ENCODE assay signal across 8 mouse cellular contexts in genomic region chr12:112746808-112747605, GRCm38 (mm10). TPM values are rescaled to one million over a fixed set of nuclear protein-coding genes. Genes with fewer than 3 reads are reported as not detected.
DNase-seq lines count a peak whose midpoint lies in the region; ATAC-seq and TF ChIP-seq lines count a peak whose summit lies in the region.

No protein-coding gene starts in this region.

- no peak overlapping the region for H3K4me3 ChIP-seq in hindbrain, embryonic 12.5 days
- no peak overlapping the region for H3K4me3 ChIP-seq in liver, postnatal 0 days (ENCODE audit: low read depth, low read length)
- no peak overlapping the region for H3K4me3 ChIP-seq in neural tube, embryonic 14.5 days (ENCODE audit: low read depth, low read length)

- ATAC-seq in hindbrain, embryonic 12.5 days (ENCODE audit: low FRiP score): peak; percentile 77
- ATAC-seq in liver, postnatal 0 days: peak; percentile 17; the same call in 1 of the 2 replicates
- peak; percentile 39; the same call in 1 of the 2 replicates for ATAC-seq in neural tube, embryonic 14.5 days (ENCODE audit: low read depth)

- H3K27me3 ChIP-seq in hindbrain, embryonic 12.5 days: no peaks in the 10 kb centered on the region
- no peaks in the 10 kb centered on the region for H3K27me3 ChIP-seq in liver, postnatal 0 days (ENCODE audit: insufficient read depth, low read length)
- no peaks in the 10 kb centered on the region for H3K27me3 ChIP-seq in neural tube, embryonic 14.5 days (ENCODE audit: control insufficient read depth, insufficient read depth, low read length)

- no peaks in the 10 kb centered on the region for H3K9me3 ChIP-seq in hindbrain, embryonic 12.5 days (replicated peaks)
- no peaks in the 10 kb centered on the region for H3K9me3 ChIP-seq in liver, postnatal 0 days (ENCODE audit: low read length)
- H3K9me3 ChIP-seq in neural tube, embryonic 14.5 days (ENCODE audit: control insufficient read depth, low read length): no peaks in the 10 kb centered on the region

- TF ChIP-seq CTCF in liver, postnatal 0 days (IDR thresholded peaks at IDR 0.05; ENCODE audit: low read depth): peak; percentile 80

- peak overlapping the region; percentile 42; the same call in 1 of the 2 replicates for H3K9ac ChIP-seq in hindbrain, embryonic 12.5 days
- no peak overlapping the region for H3K9ac ChIP-seq in liver, postnatal 0 days (replicated peaks)
- peak overlapping the region; percentile 35; the same call in 1 of the 2 replicates for H3K9ac ChIP-seq in neural tube, embryonic 14.5 days (replicated peaks; ENCODE audit: low read depth, low read length)

- intact Hi-C loops in left cerebral cortex, postnatal 10 days (cut with DNase I): loop anchor here (5.0 kb wide), 1 partner anchor 95 kb away; no protein-coding TSS in a partner anchor
- intact Hi-C loops in left cerebral cortex, postnatal 36 days (cut with DNase I): loop anchor here (2.0 kb wide), 1 partner anchor 98 kb away; no protein-coding TSS in a partner anchor

- peaks cover 20% of the 10 kb centered on the region for H3K4me1 ChIP-seq in hindbrain, embryonic 12.5 days
- peaks cover 3% of the 10 kb centered on the region; the same call in 1 of the 2 replicates for H3K4me1 ChIP-seq in liver, postnatal 0 days (ENCODE audit: insufficient read depth)
- peaks cover 15% of the 10 kb centered on the region for H3K4me1 ChIP-seq in neural tube, embryonic 14.5 days (ENCODE audit: control insufficient read depth, insufficient read depth, low read length)

- TF ChIP-seq EP300 in liver, postnatal 0 days (IDR thresholded peaks at IDR 0.05; ENCODE audit: low read depth): no peak

- peak; percentile 52 to 62 for DNase-seq in left cerebral cortex, postnatal 10 days (ENCODE audit: extremely low spot score in 1 of 2, low spot score in 2 of 2)
- DNase-seq in left cerebral cortex, postnatal 36 days (ENCODE audit: low spot score in 2 of 2): no peak
- peak; percentile 36 for DNase-seq in WW6 (ENCODE audit: low read depth, low spot score)
- peak; percentile 68 for DNase-seq in fat pad, adult 2 months (ENCODE audit: extremely low read depth, low read depth, low spot score)
- DNase-seq in liver, postnatal 0 days: no peak
- no peak for DNase-seq in ovary, postnatal 36 days (ENCODE audit: low spot score)

- 15% methylated on average over 10 of the region's 10 CpGs for WGBS in hindbrain, embryonic 12.5 days
- WGBS in liver, postnatal 0 days (ENCODE audit: insufficient replicate concordance): 29% methylated on average over 10 of the region's 10 CpGs
- WGBS in neural tube, embryonic 14.5 days: 18% methylated on average over 10 of the region's 10 CpGs

- H3K4me2 ChIP-seq in hindbrain, embryonic 12.5 days (replicated peaks): peak overlapping the region; percentile 31
- H3K4me2 ChIP-seq in liver, postnatal 0 days (ENCODE audit: low read depth, low read length): no peak overlapping the region
- 0 out of 2 replicates have a peak overlapping the region, but pooled peaks have one; percentile 2 for H3K4me2 ChIP-seq in neural tube, embryonic 14.5 days (ENCODE audit: low read depth, low read length)

- peaks cover 20% of the 10 kb centered on the region for H3K36me3 ChIP-seq in hindbrain, embryonic 12.5 days
- H3K36me3 ChIP-seq in liver, postnatal 0 days (replicated peaks; ENCODE audit: insufficient read depth, low read length): no peaks in the 10 kb centered on the region
- peaks cover 15% of the 10 kb centered on the region for H3K36me3 ChIP-seq in neural tube, embryonic 14.5 days (ENCODE audit: control insufficient read depth, insufficient read depth, low read length)

- peak overlapping the region; percentile 92 for H3K27ac ChIP-seq in hindbrain, embryonic 12.5 days
- H3K27ac ChIP-seq in liver, postnatal 0 days (ENCODE audit: low read depth): no peak overlapping the region
- peak overlapping the region; percentile 87 for H3K27ac ChIP-seq in neural tube, embryonic 14.5 days (ENCODE audit: low read depth, low read length)

RNA-seq across cellular contexts. Expression of gene Pld4, which starts 13.4 kb away (rescaled TPM):
- total RNA-seq in left cerebral cortex, postnatal 10 days (2021): 10 to 100 TPM in 1 of 2 experiments, 1 to 10 TPM in 1; 10.0 to 11.9 TPM
- 10 to 100 TPM in 1 of 2 experiments, 1 to 10 TPM in 1; 9.3 to 10.3 TPM for total RNA-seq in left cerebral cortex, postnatal 36 days (2021)
- polyA plus RNA-seq in hindbrain, embryonic 12.5 days (2016; fragmentation: Nextera tagmentation; extraction: Ambion mirVana): 5.0 and 5.4 TPM in 2 replicates
- polyA plus RNA-seq in liver, postnatal 0 days (2015; fragmentation: Nextera tagmentation; extraction: Ambion mirVana): 20.9 and 22.4 TPM in 2 replicates
- polyA plus RNA-seq in neural tube, embryonic 14.5 days (2014; fragmentation: Nextera tagmentation; extraction: Ambion mirVana): 4.5 and 6.9 TPM in 2 replicates

RNA-seq across cellular contexts. Expression of gene Cep170b, which starts 26.8 kb away (rescaled TPM):
- 100 to 1,000 TPM; 222 to 234 TPM for total RNA-seq in left cerebral cortex, postnatal 10 days (2021)
- 100 to 1,000 TPM; 258 to 267 TPM for total RNA-seq in left cerebral cortex, postnatal 36 days (2021)
- 28.3 and 28.5 TPM in 2 replicates for polyA plus RNA-seq in hindbrain, embryonic 12.5 days (2016; fragmentation: Nextera tagmentation; extraction: Ambion mirVana)
- 4.0 and 4.8 TPM in 2 replicates for polyA plus RNA-seq in liver, postnatal 0 days (2015; fragmentation: Nextera tagmentation; extraction: Ambion mirVana)
- 33.2 and 36.1 TPM in 2 replicates for polyA plus RNA-seq in neural tube, embryonic 14.5 days (2014; fragmentation: Nextera tagmentation; extraction: Ambion mirVana)

RNA-seq across cellular contexts. Expression of gene Ahnak2, which starts 55.5 kb away (rescaled TPM):
- 10 to 100 TPM; 13.8 to 14.5 TPM for total RNA-seq in left cerebral cortex, postnatal 10 days (2021)
- total RNA-seq in left cerebral cortex, postnatal 36 days (2021): 1 to 10 TPM; 6.1 to 6.8 TPM
- 0.48 and 0.64 TPM in 2 replicates for polyA plus RNA-seq in hindbrain, embryonic 12.5 days (2016; fragmentation: Nextera tagmentation; extraction: Ambion mirVana)
- polyA plus RNA-seq in liver, postnatal 0 days (2015; fragmentation: Nextera tagmentation; extraction: Ambion mirVana): 0.22 and 0.36 TPM in 2 replicates
- polyA plus RNA-seq in neural tube, embryonic 14.5 days (2014; fragmentation: Nextera tagmentation; extraction: Ambion mirVana): 3.1 and 4.9 TPM in 2 replicates

Comparison
In these comparisons a context has a peak if more than half of its experiments do, and no peak if none do; other contexts are left out.
1. DNase-seq: peak in left cerebral cortex, postnatal 10 days (2 of 2), WW6 (single experiment) and fat pad, adult 2 months (single experiment); none in left cerebral cortex, postnatal 36 days (0 of 2), liver, postnatal 0 days (single experiment) and ovary, postnatal 36 days (single experiment).
2. ATAC-seq: peak in every context shown above with its lines; median percentile 77 in hindbrain, embryonic 12.5 days; 39 in neural tube, embryonic 14.5 days; 17 in liver, postnatal 0 days.